Mouse (Mus musculus): ENCODE data around the gene Rhbdd1. TPM values are rescaled to one million over a fixed set of nuclear protein-coding genes. Genes with fewer than 3 reads are reported as not detected.

The Rhbdd1 gene
- polyA plus RNA-seq, 1 experiment, result 0.15 TPM

GRCm38 (mm10) chr1:82451927-82452651 is 135.8 kb downstream of the Rhbdd1 start:
- Histone ChIP-seq H3K4me3 (replicated peaks) (no peak overlapping the region), H3K4me1 (ENCODE audit: control insufficient read depth) (no peaks in the 10 kb centered on the region), H3K27me3 (ENCODE audit: control insufficient read depth) (no peaks in the 10 kb centered on the region), H3K36me3 (ENCODE audit: control insufficient read depth) (no peaks in the 10 kb centered on the region), H3K9me3 (ENCODE audit: control insufficient read depth, low read length) (no peaks in the 10 kb centered on the region)
- TF ChIP-seq TAL1 (IDR thresholded peaks at IDR 0.05; ENCODE audit: low read length) (no peak), GATA1 (IDR thresholded peaks at IDR 0.05; ENCODE audit: low read length) (no peak)

GRCm38 (mm10) chr1:82454031-82454430 is 137.8 kb downstream of the Rhbdd1 start:
- TF ChIP-seq GATA1 (IDR thresholded peaks at IDR 0.05; ENCODE audit: low read length), result no peak
- TF ChIP-seq TAL1 (IDR thresholded peaks at IDR 0.05; ENCODE audit: low read length), result no peak
- Histone ChIP-seq H3K4me1 (ENCODE audit: control insufficient read depth) (no peaks in the 10 kb centered on the region), H3K27me3 (ENCODE audit: control insufficient read depth) (no peaks in the 10 kb centered on the region), H3K9me3 (ENCODE audit: control insufficient read depth, low read length) (no peaks in the 10 kb centered on the region), H3K4me3 (replicated peaks) (no peak overlapping the region), H3K36me3 (ENCODE audit: control insufficient read depth) (no peaks in the 10 kb centered on the region)

GRCm38 (mm10) chr1:82459350-82459749 is 143.1 kb downstream of the Rhbdd1 start:
- H3K4me1 ChIP-seq (ENCODE audit: control insufficient read depth), result no peaks in the 10 kb centered on the region
- no peaks in the 10 kb centered on the region for H3K36me3 ChIP-seq (ENCODE audit: control insufficient read depth)
- H3K9me3 ChIP-seq (ENCODE audit: control insufficient read depth, low read length), result no peaks in the 10 kb centered on the region
- no peaks in the 10 kb centered on the region for H3K27me3 ChIP-seq (ENCODE audit: control insufficient read depth)
- no peak overlapping the region for H3K4me3 ChIP-seq (replicated peaks)
- TF ChIP-seq GATA1 (IDR thresholded peaks at IDR 0.05; ENCODE audit: low read length) (no peak), TAL1 (IDR thresholded peaks at IDR 0.05; ENCODE audit: low read length) (no peak)

GRCm38 (mm10) chr1:82459926-82460325 is 143.7 kb downstream of the Rhbdd1 start:
- no peak overlapping the region for H3K4me3 ChIP-seq (replicated peaks)
- no peaks in the 10 kb centered on the region for H3K9me3 ChIP-seq (ENCODE audit: control insufficient read depth, low read length)
- H3K4me1 ChIP-seq (ENCODE audit: control insufficient read depth), result no peaks in the 10 kb centered on the region
- no peaks in the 10 kb centered on the region for H3K36me3 ChIP-seq (ENCODE audit: control insufficient read depth)
- TF ChIP-seq TAL1 (IDR thresholded peaks at IDR 0.05; ENCODE audit: low read length), result no peak
- no peak for TF ChIP-seq GATA1 (IDR thresholded peaks at IDR 0.05; ENCODE audit: low read length)
- H3K27me3 ChIP-seq (ENCODE audit: control insufficient read depth), result no peaks in the 10 kb centered on the region

- H3K4me1 ChIP-seq (ENCODE audit: control insufficient read depth), result no peaks in the 10 kb centered on the region
- TF ChIP-seq TAL1 (IDR thresholded peaks at IDR 0.05; ENCODE audit: low read length) (0 out of 3 replicates have a peak, but pooled peaks have one; percentile 4), GATA1 (IDR thresholded peaks at IDR 0.05; ENCODE audit: low read length) (no peak)
- H3K9me3 ChIP-seq (ENCODE audit: control insufficient read depth, low read length), result no peaks in the 10 kb centered on the region
- H3K4me3 ChIP-seq (replicated peaks), result no peak overlapping the region
- no peaks in the 10 kb centered on the region for H3K27me3 ChIP-seq (ENCODE audit: control insufficient read depth)
- no peaks in the 10 kb centered on the region for H3K36me3 ChIP-seq (ENCODE audit: control insufficient read depth)
Observed at GRCm38 (mm10) chr1:82461041-82461440, 144.8 kb downstream of the Rhbdd1 start.

GRCm38 (mm10) chr1:82465321-82465853 is 149.1 kb downstream of the Rhbdd1 start:
- H3K9me3 ChIP-seq (ENCODE audit: control insufficient read depth, low read length), result no peaks in the 10 kb centered on the region
- H3K4me3 ChIP-seq (replicated peaks), result no peak overlapping the region
- H3K27me3 ChIP-seq (ENCODE audit: control insufficient read depth), result no peaks in the 10 kb centered on the region
- no peak for TF ChIP-seq TAL1 (IDR thresholded peaks at IDR 0.05; ENCODE audit: low read length)
- no peak for TF ChIP-seq GATA1 (IDR thresholded peaks at IDR 0.05; ENCODE audit: low read length)
- H3K36me3 ChIP-seq (ENCODE audit: control insufficient read depth), result no peaks in the 10 kb centered on the region
- no peaks in the 10 kb centered on the region for H3K4me1 ChIP-seq (ENCODE audit: control insufficient read depth)

GRCm38 (mm10) chr1:82468872-82469271 is 152.6 kb downstream of the Rhbdd1 start:
- no peaks in the 10 kb centered on the region for H3K27me3 ChIP-seq (ENCODE audit: control insufficient read depth)
- TF ChIP-seq GATA1 (IDR thresholded peaks at IDR 0.05; ENCODE audit: low read length) (no peak), TAL1 (IDR thresholded peaks at IDR 0.05; ENCODE audit: low read length) (no peak)
- H3K4me1 ChIP-seq (ENCODE audit: control insufficient read depth), result no peaks in the 10 kb centered on the region
- H3K4me3 ChIP-seq (replicated peaks), result no peak overlapping the region
- no peaks in the 10 kb centered on the region for H3K36me3 ChIP-seq (ENCODE audit: control insufficient read depth)
- H3K9me3 ChIP-seq (ENCODE audit: control insufficient read depth, low read length), result no peaks in the 10 kb centered on the region

- no peak for TF ChIP-seq GATA1 (IDR thresholded peaks at IDR 0.05; ENCODE audit: low read length)
- TF ChIP-seq TAL1 (IDR thresholded peaks at IDR 0.05; ENCODE audit: low read length), result no peak
- H3K36me3 ChIP-seq (ENCODE audit: control insufficient read depth), result no peaks in the 10 kb centered on the region
- no peak overlapping the region for H3K4me3 ChIP-seq (replicated peaks)
- H3K27me3 ChIP-seq (ENCODE audit: control insufficient read depth), result no peaks in the 10 kb centered on the region
- no peaks in the 10 kb centered on the region for H3K9me3 ChIP-seq (ENCODE audit: control insufficient read depth, low read length)
- no peaks in the 10 kb centered on the region for H3K4me1 ChIP-seq (ENCODE audit: control insufficient read depth)
Observed at GRCm38 (mm10) chr1:82470516-82471225, 154.4 kb downstream of the Rhbdd1 start.

- Histone ChIP-seq H3K36me3 (ENCODE audit: control insufficient read depth) (no peaks in the 10 kb centered on the region), H3K4me3 (replicated peaks) (no peak overlapping the region), H3K9me3 (ENCODE audit: control insufficient read depth, low read length) (no peaks in the 10 kb centered on the region), H3K4me1 (ENCODE audit: control insufficient read depth) (no peaks in the 10 kb centered on the region), H3K27me3 (ENCODE audit: control insufficient read depth) (no peaks in the 10 kb centered on the region)
- no peak for TF ChIP-seq TAL1 (IDR thresholded peaks at IDR 0.05; ENCODE audit: low read length)
- no peak for TF ChIP-seq GATA1 (IDR thresholded peaks at IDR 0.05; ENCODE audit: low read length)
Observed at GRCm38 (mm10) chr1:82473467-82473866, 157.2 kb downstream of the Rhbdd1 start.
